Mouse (Mus musculus) cortical plate, adult 2 months (tissue): ENCODE data around the gene Olfr653. TPM values are rescaled to one million over a fixed set of nuclear protein-coding genes. Genes with fewer than 3 reads are reported as not detected.
A peak's percentile ranks its signal among the peaks of the same experiment; 100 is the strongest.

Experiments
- H3K27ac ChIP-seq: fragments of 200-500 bp; 2 replicates; pipeline ENCODE4 v1.5.1; 2012; ENCODE audit warnings: low read length, control low read depth, inconsistent platforms; ENCODE audit not compliant: insufficient read depth
- H3K4me1 ChIP-seq: fragments of 200-500 bp; 2 replicates; pipeline ENCODE4 v1.6.1; 2011; ENCODE audit warnings: low read length; ENCODE audit not compliant: control insufficient read depth, insufficient read depth
- H3K4me3 ChIP-seq: fragments of 200-500 bp; 2 replicates; pipeline ENCODE4 v1.5.1; 2011; ENCODE audit warnings: mild to moderate bottlenecking, low read length, control low read depth; ENCODE audit not compliant: insufficient read depth
- CTCF ChIP-seq: fragments of 200-500 bp; IDR thresholded peaks from 2 replicates; pipeline ENCODE4 v1.5.1; 2011; ENCODE audit warnings: mild to moderate bottlenecking, control low read depth, low read length; ENCODE audit not compliant: insufficient read depth; ENCODE audit errors: extremely low read depth
- POLR2A ChIP-seq: fragments of 200-500 bp; IDR thresholded peaks from 2 replicates; pipeline ENCODE4 v1.6.1; 2011; ENCODE audit warnings: mild to moderate bottlenecking, low read length, control low read depth; ENCODE audit not compliant: insufficient read depth; ENCODE audit errors: extremely low read depth
- polyA plus RNA-seq: library from polyadenylated mRNA; depleted of rRNA; stranded (reverse); fragments of >200 nt; gene quantifications from 2 replicates; pipeline ENCODE4 v1.2.3, GENCODE M21; 2012; rRNA removed

Olfr653 gene
- not detected in 2 replicates for polyA plus RNA-seq

DNA sequence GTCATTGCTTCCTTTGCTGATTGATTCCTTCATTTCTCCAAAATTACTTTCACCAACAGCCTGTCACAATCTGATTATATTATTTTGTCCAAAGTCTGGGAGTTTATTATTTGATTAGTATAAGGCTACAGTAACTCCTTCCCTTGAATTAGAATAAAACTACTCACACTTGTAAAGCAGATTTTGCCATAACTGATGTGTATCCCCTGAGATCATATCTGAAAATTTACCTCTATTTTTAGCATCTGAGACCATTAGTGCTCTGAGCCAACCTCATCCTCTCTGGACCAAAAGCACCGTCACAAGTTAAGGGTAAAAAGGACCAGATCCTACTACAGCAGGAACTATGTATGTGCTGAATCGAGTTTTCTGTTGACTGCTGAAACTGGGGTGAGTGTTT, at the start of gene Olfr653:
Olfr653 (plus strand) TSS at position 301 of the 400 bp plus-strand sequence.
- Histone ChIP-seq H3K4me3 (no peak within 1 kb of the TSS), H3K27ac (no peak within 1 kb of the TSS), H3K4me1 (no peaks in the 10 kb centered on the region)
- TF ChIP-seq CTCF (no peak), POLR2A (no peak)

DNA sequence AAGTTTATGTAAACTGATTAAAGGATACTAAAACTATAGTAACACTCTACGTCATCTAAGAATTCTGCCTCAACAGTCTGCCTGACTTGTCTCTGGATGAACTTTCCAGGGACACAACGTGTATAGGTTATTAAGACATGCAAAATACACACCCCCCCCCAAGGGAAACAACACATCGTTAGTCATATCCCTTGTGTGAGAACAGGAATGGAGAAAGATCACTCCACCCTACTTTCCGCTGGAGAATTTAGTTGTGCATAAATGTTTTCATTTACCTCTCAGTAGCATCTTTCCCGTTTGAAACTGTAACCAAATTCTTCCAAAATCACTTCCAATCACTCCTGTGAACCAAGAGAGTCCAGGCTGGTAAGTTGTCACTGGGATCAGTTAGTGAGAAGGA, 27.3 kb upstream of the Olfr653 start, which contains the start of gene Olfr651:
Olfr651 (plus strand) TSS at position 301 of the 400 bp plus-strand sequence.
- TF ChIP-seq POLR2A, result no peak
- TF ChIP-seq CTCF, result no peak
- no peak within 1 kb of the TSS for H3K4me3 ChIP-seq
- H3K27ac ChIP-seq, result no peak within 1 kb of the TSS
- H3K4me1 ChIP-seq, result no peaks in the 10 kb centered on the region

DNA sequence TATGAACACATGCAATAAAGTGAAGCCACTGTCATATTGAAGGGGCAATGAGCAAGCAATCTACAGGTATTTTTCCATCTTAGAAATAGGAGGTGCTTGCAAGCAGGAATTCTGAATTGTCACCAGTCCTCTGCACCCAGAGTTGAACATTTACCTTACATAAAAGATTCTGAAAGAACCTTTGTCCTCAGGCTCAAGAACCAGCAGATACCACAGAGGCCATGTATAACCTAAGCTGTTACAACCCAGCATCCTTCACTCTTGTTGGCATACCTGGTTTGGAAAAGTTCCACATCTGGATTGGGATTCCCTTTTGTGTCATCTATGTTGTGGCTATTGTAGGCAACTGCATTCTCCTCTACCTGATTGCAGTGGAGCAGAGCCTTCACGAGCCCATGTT, 24.4 kb upstream of the Olfr653 start:
- Histone ChIP-seq H3K4me1 (no peaks in the 10 kb centered on the region), H3K27ac (no peak overlapping the region), H3K4me3 (no peak overlapping the region)
- TF ChIP-seq CTCF (no peak), POLR2A (no peak)

DNA sequence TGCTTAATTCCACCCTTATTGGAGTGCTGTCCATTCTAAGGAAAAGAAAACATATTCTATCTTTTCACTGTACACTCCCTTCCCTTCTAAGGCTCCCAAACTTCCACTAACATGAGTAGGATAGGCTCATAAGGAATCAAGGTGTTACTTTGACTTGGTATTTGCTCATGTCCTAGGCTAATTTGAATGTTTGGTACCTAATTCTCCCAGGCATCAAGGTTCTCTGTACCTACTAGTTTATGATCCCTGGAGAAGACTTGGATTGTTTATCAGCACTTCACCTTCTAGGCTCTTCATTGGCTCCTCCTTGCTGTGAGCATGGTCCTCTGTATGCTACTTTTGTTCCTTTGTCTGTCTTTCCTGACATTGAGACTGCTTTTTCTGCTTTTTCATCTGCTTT, 16.5 kb upstream of the Olfr653 start, which contains the start of gene Olfr652:
Olfr652 (plus strand) TSS at position 301 of the 400 bp plus-strand sequence.
- no peak within 1 kb of the TSS for H3K27ac ChIP-seq

DNA sequence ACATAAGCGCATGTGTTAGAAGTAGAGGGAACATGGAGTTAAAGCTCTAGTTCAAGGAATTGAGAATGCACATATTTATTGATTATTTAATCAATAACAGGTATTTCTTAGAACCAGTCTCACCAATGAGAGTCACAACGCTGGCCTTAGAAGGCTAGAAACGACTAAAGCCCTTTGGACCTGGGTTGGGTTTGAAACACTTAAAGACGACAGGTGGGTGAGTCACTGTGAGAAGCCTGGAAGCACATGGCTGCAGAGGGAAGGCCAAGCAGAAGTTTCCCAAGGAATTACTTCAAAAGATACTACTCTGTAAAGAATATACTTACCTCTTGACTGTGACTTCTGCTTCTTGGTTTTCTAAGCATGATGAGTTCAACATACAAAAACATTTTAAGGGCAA, 3.7 kb downstream of the Olfr653 start:
- H3K4me1 ChIP-seq, result no peaks in the 10 kb centered on the region
- H3K27ac ChIP-seq, result no peak overlapping the region
- H3K4me3 ChIP-seq, result no peak overlapping the region
- TF ChIP-seq CTCF (no peak), POLR2A (no peak)

More for the DNA sequence above, 16.5 kb upstream of the Olfr653 start, which contains the start of gene Olfr652:
- Histone ChIP-seq H3K4me3 (no peak within 1 kb of the TSS), H3K4me1 (no peaks in the 10 kb centered on the region)
- TF ChIP-seq POLR2A (no peak), CTCF (no peak)

DNA sequence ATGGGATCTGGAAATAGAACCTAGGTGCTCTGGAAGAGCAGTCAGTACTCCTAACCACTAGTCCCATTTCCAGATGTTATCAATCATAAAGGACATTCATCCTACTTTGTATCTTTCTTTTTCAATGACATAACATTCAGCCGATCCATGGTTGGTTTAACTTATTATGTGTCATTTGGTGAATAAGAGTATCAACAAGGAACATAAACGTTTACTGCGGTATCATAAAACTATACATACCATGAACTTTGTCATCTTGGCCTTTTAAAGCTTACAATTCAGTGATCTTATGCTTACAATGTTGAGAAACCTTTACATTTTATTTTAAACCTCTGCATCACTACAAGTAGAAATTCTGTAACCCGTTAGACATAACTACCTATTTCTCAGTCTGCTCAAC, 4.3 kb downstream of the Olfr653 start:
- TF ChIP-seq CTCF (no peak), POLR2A (no peak)
- H3K4me1 ChIP-seq, result no peaks in the 10 kb centered on the region
- no peak overlapping the region for H3K27ac ChIP-seq
- H3K4me3 ChIP-seq, result no peak overlapping the region

DNA sequence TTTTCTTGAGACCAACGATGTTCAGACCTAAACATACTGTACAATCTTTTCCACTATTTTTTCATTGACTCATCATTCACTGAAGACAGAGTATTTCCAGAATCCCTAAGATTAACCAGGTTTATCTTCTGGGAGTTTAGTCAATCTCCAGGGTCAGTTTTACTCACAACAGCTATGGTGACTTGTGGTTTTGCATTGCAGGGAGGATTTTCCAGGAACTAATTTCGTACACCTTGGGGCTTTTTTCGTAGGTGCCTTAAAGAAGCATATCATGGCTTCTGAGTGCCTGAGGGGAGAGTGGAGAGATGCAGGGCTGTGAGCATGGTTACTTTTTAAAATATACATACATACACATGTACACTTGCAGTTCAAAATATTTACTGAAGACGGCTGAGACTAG, 9.6 kb downstream of the Olfr653 start, which contains the start of gene Olfr654:
Olfr654 (plus strand) TSS at position 301 of the 400 bp plus-strand sequence.
- H3K4me1 ChIP-seq, result no peaks in the 10 kb centered on the region
- TF ChIP-seq POLR2A, result no peak

DNA sequence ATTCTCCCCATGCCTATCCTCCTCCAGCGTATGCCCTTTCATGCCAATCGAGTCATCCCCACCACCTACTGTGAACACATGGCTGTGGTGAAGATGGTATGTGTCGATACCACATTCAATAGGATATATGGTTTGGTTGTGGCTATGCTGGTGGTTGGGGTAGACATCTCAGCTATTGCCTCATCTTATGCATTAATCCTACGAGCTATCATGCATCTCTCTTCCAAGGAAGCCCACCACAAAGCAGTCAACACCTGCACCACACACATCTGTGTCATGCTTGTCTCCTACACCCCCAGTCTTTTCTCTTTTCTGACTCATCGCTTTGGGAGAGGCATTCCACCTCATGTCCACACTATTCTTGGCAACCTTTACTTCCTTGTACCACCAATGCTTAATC, 11.2 kb downstream of the Olfr653 start:
- TF ChIP-seq CTCF (no peak), POLR2A (no peak)
- Histone ChIP-seq H3K27ac (no peak overlapping the region), H3K4me3 (no peak overlapping the region), H3K4me1 (no peaks in the 10 kb centered on the region)

More for the DNA sequence above, 9.6 kb downstream of the Olfr653 start, which contains the start of gene Olfr654:
- no peak within 1 kb of the TSS for H3K27ac ChIP-seq
- no peak within 1 kb of the TSS for H3K4me3 ChIP-seq

DNA sequence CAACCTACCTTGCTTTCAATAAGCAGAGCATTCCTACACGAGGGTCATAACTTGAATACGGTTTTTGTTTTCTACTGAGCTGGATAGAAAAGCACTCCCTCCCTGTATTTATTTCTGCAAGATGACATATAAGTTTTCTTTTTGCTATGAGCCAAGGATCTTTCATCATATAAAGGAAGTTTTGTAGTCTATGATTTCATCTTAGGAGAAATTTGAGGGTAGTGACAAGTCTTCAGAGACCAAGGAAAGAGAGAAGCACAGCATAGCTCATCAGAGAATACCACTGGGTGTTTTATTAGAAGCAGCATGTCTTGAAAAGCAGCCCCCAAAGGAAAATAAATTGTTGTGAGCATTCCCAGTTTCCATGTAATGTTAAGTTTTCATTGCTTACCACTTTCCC, 24.6 kb downstream of the Olfr653 start, which contains the start of gene Olfr655:
Olfr655 (minus strand) TSS at position 101 of the 400 bp plus-strand sequence.
- TF ChIP-seq CTCF, result no peak
- TF ChIP-seq POLR2A, result no peak
- Histone ChIP-seq H3K4me3 (no peak within 1 kb of the TSS), H3K4me1 (no peaks in the 10 kb centered on the region), H3K27ac (no peak within 1 kb of the TSS)

DNA sequence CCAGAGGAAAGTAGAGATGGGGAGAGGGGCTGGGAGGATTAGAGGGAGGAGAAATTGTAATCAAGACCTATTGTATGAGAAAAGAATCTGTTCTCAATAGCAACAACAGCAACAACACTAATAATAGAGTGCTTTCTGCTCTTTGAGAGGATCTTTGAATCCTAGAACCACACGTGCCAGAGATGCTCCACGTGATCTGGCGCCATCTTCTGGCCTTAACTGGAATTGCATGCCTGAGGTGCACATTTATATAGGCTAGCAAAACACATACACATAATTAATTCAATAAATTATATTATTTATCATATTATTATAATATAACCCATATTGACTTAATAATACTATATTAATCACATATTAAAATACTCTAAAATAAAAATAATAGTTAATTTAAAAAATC, 26.1 kb downstream of the Olfr653 start:
- no peaks in the 10 kb centered on the region for H3K4me1 ChIP-seq
- no peak overlapping the region for H3K27ac ChIP-seq
- H3K4me3 ChIP-seq, result no peak overlapping the region
- peak; percentile 21; the same call in 1 of the 2 replicates for TF ChIP-seq CTCF
- no peak for TF ChIP-seq POLR2A

DNA sequence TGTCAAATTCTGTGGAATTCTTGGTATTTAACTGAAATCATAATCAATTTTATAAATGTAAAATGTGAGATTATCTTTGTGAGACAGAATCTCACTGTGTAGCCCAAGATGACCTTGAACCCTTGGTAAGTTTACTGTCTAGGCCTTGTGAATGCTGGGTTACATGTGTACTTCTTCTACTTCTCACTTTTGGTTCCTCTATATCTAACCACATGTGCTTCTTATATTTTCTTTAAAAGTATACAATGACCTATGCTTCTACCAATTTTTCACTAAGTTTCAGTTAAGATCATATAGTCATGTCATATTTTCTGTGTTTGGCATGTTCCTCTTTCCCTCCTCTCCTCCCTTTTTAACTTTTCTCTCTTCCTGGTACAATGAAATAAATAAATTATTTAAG, 27.6 kb downstream of the Olfr653 start:
- H3K27ac ChIP-seq, result no peak overlapping the region
- no peak for TF ChIP-seq CTCF
- no peak for TF ChIP-seq POLR2A
- no peak overlapping the region for H3K4me3 ChIP-seq
- H3K4me1 ChIP-seq, result no peaks in the 10 kb centered on the region
